Mouse (Mus musculus) c-Kit-positive CD71-positive TER-119-positive erythroid progenitor cells, embryonic 14.5 days (primary cell): ENCODE measurements around the gene Kif22.

Source experiments
- DNase-seq: peaks from one replicate; pipeline ENCODE4 v3.0.0-alpha.2; 2013; ENCODE audit warnings: low spot score

The Kif22 gene

DNA sequence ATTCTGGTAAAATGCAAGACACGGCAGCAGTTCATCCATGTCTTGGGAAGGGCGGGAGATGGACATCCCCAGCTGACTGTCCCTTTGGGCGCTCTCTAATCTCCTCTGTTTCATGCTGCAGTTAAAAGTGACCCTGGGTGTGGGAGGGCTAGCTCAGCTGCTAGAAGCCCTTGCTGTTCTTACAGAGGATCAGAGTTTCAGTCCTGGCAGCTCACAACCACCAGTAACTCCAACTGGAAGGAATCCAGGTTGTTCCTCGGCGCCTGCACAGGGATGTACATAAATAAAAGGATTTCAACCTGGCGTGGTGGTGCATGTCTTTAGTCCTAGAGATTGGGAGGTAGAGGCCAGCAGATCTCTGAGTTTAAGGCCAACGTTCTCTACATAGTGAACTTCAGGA, 59.2 kb downstream of the Kif22 start:
- no peak for DNase-seq

DNA sequence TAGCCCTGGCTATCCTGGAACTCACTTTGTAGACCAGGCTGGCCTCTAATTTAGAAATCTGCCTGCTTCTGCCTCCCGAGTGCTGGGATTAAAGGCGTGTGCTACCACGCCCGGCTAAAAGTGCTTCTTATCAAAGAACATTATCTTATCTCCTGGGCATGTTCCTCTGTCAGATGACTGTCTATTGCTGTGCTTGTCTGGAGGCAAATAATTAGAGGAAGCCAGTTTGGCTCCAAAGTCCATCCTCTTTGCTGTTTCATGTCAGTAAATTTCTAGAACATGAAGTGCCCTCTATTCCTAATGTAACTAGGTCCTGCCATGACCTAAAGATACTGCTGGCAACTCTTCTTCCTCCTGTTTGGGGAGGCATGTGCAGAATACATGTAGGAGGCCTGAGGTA, 60.2 kb downstream of the Kif22 start:
- DNase-seq: no peak

GRCm38 (mm10) chr7:126981601-126982000, 60.7 kb downstream of the Kif22 start:
- DNase-seq: no peak

DNA sequence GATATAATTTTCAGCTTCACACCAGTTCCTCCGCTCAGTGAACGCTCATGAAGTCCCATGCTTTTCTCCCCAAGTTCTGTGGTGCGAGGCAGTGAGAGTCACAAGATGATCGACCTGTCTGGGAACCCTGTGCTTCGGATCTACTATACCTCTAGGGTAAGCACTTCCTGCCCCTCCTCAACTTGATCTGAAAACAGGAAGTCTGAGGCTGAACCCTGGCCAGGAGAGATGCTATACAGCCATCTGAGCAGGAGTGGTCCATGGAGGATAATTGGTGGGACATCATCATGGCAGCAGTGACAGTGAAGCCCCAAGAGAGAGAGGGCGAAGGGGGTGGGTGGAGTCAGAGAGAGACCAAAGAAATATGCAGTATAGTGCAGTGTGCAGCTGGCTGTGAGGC, 63.4 kb downstream of the Kif22 start:
- DNase-seq: no peak
